Mouse (Mus musculus): Measurements from ENCODE around the gene Tfap2a. TPM values are rescaled to one million over a fixed set of nuclear protein-coding genes. Genes with fewer than 3 reads are reported as not detected.

Tfap2a gene
- polyA plus RNA-seq, 1 experiment, result 0.40 TPM

GRCm38 (mm10) chr13:40709321-40710061, 28.7 kb downstream of the Tfap2a start:
- no peak overlapping the region for H3K27ac ChIP-seq (replicated peaks; ENCODE audit: low read depth, low read length)
- no peaks in the 10 kb centered on the region for H3K4me1 ChIP-seq (ENCODE audit: control insufficient read depth, insufficient read depth, insufficient read length, low read length)
- no peak overlapping the region for H3K4me3 ChIP-seq (ENCODE audit: insufficient read depth, low read depth, low read length)

- H3K4me3 ChIP-seq (ENCODE audit: insufficient read depth, low read depth, low read length), result no peak overlapping the region
- no peak overlapping the region for H3K27ac ChIP-seq (replicated peaks; ENCODE audit: low read depth, low read length)
- no peaks in the 10 kb centered on the region for H3K4me1 ChIP-seq (ENCODE audit: control insufficient read depth, insufficient read depth, insufficient read length, low read length)
These were observed 29.3 kb downstream of the Tfap2a start for GRCm38 (mm10) chr13:40708913-40709312.

GRCm38 (mm10) chr13:40708271-40708670, 29.9 kb downstream of the Tfap2a start:
- H3K4me3 ChIP-seq (ENCODE audit: insufficient read depth, low read depth, low read length), result no peak overlapping the region
- H3K27ac ChIP-seq (replicated peaks; ENCODE audit: low read depth, low read length), result no peak overlapping the region
- no peaks in the 10 kb centered on the region for H3K4me1 ChIP-seq (ENCODE audit: control insufficient read depth, insufficient read depth, insufficient read length, low read length)

DNA sequence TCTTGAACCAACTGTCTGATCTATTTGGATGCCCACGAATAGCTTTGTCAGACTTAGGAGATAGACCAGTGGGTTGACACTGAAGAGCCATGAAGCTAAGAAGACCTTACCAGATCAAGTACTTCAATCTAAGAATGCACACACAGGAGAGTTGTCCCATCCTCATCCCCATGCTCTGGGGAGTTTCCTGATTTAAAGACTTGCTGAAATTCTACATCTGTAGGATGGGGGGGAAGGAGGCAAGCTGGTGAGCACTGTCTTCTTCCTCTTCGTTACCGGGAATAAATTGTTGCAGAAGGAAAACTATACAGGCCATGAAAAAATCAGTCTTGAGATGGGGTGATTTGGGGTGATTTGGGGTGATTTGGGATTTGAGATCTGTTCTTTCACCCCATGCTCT, 30.5 kb downstream of the Tfap2a start:
- Histone ChIP-seq H3K27ac (replicated peaks; ENCODE audit: low read depth, low read length) (no peak overlapping the region), H3K4me1 (ENCODE audit: control insufficient read depth, insufficient read depth, insufficient read length, low read length) (no peaks in the 10 kb centered on the region), H3K4me3 (ENCODE audit: insufficient read depth, low read depth, low read length) (no peak overlapping the region)

DNA sequence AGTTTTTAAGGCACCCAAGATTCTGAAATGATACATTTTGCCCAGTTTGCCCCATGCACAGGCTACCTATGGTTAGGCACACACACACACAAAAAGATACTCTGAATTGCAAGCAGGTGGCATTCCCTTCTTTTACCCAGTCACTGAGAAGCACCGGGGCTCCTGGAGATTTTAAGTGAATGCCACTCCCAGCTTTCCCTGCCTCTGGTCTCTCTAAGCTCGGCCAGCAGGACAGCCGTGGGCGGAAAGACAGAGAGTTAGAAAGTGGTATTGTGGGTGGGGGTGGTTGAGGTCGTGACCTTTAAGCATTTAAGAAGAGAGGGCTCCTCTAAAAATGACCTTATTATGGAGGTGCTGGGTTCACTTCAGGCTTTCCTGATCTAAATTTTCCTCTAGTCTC, 31.6 kb downstream of the Tfap2a start:
- no peak overlapping the region for H3K4me3 ChIP-seq (ENCODE audit: insufficient read depth, low read depth, low read length)
- H3K4me1 ChIP-seq (ENCODE audit: control insufficient read depth, insufficient read depth, insufficient read length, low read length), result no peaks in the 10 kb centered on the region
- H3K27ac ChIP-seq (replicated peaks; ENCODE audit: low read depth, low read length), result no peak overlapping the region

DNA sequence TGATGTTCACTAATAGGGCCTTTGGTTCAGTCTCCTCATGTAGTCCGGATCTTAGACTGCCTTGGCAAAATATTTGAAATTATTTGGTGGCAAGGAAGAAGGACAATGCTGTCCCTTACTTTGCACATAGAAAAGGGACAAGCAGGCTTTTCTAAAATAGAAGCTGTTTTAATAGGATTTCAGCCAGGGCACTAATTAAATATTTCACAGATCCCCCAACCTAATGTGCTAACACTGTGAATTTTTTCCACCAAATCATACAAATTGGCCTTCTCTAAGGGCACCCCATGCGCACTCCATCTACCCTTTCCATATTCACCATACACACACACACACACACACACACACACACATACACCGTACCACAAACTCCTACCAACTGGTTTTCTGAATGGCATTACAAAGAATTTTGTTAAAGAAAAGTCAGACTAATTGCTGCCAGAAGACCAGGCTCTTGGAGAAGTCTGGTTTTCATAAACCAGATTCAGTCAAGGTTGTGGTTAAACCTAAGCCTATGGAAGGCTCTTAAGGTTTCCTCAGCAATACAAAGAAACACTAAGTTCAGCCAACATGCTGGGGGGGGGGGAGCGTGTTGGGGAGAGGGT, 32.3 kb downstream of the Tfap2a start:
- Histone ChIP-seq H3K27ac (replicated peaks; ENCODE audit: low read depth, low read length) (no peak overlapping the region), H3K4me3 (ENCODE audit: insufficient read depth, low read depth, low read length) (no peak overlapping the region), H3K4me1 (ENCODE audit: control insufficient read depth, insufficient read depth, insufficient read length, low read length) (no peaks in the 10 kb centered on the region)

DNA sequence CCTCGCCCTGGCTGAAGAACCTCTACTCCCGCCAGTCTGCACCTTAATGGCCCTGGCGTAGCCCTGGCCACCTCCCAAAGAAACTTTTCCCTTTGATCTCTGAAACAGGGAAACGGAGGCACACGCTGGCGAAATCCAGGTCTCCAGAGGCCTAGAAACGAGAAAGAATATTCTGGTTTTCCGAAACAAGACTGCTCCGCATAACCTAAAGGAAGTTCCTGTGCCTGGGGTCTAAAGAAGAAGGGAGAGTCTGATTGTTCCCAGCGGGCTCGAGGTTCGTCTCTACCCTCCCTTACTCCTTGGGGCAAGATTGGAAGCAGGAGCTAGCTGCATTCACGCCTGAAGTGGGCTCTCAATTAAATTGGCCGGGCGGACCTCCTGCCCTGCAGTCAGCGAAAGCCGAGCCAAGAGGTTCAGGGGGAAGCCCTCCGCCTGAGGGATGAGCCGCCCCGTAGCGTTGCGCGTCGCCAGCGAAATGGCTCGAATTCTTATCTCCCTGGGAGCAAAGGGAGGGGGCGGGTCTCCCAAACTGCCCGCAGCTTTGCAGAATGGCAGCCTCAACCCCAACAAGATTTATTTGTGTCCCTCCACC, 33.2 kb downstream of the Tfap2a start:
- Histone ChIP-seq H3K4me1 (ENCODE audit: control insufficient read depth, insufficient read depth, insufficient read length, low read length) (no peaks in the 10 kb centered on the region), H3K4me3 (ENCODE audit: insufficient read depth, low read depth, low read length) (no peak overlapping the region), H3K27ac (replicated peaks; ENCODE audit: low read depth, low read length) (no peak overlapping the region)

DNA sequence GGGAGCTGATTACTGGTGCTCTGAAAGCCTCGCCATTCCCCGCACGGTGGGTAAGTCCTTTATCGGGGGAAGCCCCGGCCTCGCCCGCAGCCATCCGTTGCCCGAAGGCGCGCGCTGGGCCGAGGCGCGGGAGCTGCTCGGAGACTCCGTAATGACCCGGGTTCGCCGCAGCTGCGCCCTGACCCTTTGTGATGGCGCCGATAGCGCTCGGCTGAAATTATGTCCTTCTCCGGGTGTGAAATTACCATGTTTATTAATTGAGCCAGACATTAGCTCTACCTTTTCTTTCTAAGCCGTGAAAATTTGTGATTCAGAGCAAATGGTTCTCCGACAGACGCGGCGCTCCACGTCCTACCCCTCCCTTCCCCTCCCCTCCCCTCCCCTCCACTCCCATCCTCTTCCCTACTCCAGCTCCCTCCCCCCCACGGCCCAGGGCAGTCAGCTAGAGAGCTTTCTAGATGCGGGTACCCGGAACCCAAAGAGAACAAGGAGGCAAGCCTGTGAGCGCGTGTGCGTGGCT, 34.1 kb downstream of the Tfap2a start:
- Histone ChIP-seq H3K4me3 (ENCODE audit: insufficient read depth, low read depth, low read length) (no peak overlapping the region), H3K27ac (replicated peaks; ENCODE audit: low read depth, low read length) (no peak overlapping the region), H3K4me1 (ENCODE audit: control insufficient read depth, insufficient read depth, insufficient read length, low read length) (no peaks in the 10 kb centered on the region)

DNA sequence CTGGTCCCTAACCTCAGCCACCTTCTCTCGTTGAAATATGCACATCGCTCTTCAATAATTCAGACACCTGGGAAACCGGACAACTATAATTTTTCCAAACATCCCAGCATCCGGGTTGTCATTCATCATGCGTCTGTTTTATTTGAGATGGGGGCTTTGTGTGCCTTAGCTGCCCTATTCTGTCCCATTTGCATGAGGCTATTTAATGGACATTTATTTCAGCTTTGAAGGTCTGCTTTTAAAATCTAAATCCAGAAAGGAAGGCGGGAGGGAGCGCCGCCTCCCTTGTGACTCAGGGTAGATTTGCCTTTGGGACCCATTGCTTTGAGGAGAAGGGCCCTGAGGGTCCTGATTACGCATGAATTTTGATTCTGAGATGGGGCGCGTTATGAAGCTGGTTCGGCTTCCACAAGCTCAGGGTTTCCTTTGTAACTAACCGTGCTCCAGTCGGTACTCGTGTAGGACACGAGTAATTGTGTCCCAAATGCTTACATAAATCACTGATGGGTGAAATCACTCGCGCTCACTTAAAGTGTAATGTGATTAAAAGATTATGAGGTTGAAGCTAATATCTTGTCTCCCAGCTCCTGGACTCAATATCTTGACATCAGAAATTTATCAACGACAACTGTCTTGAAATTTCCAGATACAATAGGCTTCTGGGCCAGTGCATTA, 34.9 kb downstream of the Tfap2a start:
- Histone ChIP-seq H3K4me1 (ENCODE audit: control insufficient read depth, insufficient read depth, insufficient read length, low read length) (no peaks in the 10 kb centered on the region), H3K4me3 (ENCODE audit: insufficient read depth, low read depth, low read length) (no peak overlapping the region), H3K27ac (replicated peaks; ENCODE audit: low read depth, low read length) (no peak overlapping the region)

- Histone ChIP-seq H3K27ac (replicated peaks; ENCODE audit: low read depth, low read length) (no peak overlapping the region), H3K4me1 (ENCODE audit: control insufficient read depth, insufficient read depth, insufficient read length, low read length) (no peaks in the 10 kb centered on the region)
These were observed 35.6 kb downstream of the Tfap2a start for GRCm38 (mm10) chr13:40702361-40703122.

DNA sequence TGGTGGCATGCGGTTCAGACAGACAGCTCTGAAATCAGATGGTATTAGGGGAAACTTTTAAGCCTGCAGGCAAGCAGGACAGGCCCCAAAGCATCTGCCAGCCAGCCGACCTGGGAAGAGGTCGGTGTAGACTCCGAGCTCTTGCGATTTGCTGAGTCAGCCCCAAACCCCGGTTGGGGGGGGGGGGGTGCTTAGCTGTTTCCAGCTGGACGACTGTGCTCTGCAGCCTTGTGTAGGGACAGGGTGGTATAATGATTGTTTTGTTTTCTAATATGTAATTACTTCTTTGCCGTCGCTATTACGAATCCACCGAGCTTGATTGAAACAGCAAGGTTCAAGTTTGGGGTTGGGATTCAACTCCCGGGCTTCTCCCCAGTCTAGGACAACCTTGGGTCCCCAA, 36.5 kb downstream of the Tfap2a start:
- no peak overlapping the region for H3K27ac ChIP-seq (replicated peaks; ENCODE audit: low read depth, low read length)
- no peak overlapping the region for H3K4me3 ChIP-seq (ENCODE audit: insufficient read depth, low read depth, low read length)
- no peaks in the 10 kb centered on the region for H3K4me1 ChIP-seq (ENCODE audit: control insufficient read depth, insufficient read depth, insufficient read length, low read length)

More at GRCm38 (mm10) chr13:40702361-40703122, 35.6 kb downstream of the Tfap2a start:
- no peak overlapping the region for H3K4me3 ChIP-seq (ENCODE audit: insufficient read depth, low read depth, low read length)

DNA sequence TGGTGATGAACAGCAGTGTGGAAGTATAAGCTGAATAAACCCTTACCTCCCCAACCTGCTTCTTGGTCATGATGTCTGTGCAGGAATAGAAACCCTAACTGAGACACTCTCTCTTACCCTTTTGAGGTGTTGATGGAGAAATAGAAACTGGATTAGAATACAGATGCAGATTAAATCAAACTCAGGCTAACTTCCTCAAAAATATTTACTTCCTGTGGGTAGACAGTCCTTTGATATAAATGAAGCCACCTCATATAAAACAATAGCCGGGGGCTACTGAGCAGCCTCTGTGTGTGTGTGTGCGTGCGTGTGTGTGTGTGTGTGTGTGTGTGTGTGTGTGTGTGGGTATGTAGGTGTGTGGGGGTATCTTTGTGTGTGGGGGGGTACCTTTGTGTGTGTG, 52.4 kb downstream of the Tfap2a start:
- Histone ChIP-seq H3K4me3 (ENCODE audit: insufficient read depth, low read depth, low read length) (no peak overlapping the region), H3K27ac (replicated peaks; ENCODE audit: low read depth, low read length) (no peak overlapping the region), H3K4me1 (ENCODE audit: control insufficient read depth, insufficient read depth, insufficient read length, low read length) (no peaks in the 10 kb centered on the region)

DNA sequence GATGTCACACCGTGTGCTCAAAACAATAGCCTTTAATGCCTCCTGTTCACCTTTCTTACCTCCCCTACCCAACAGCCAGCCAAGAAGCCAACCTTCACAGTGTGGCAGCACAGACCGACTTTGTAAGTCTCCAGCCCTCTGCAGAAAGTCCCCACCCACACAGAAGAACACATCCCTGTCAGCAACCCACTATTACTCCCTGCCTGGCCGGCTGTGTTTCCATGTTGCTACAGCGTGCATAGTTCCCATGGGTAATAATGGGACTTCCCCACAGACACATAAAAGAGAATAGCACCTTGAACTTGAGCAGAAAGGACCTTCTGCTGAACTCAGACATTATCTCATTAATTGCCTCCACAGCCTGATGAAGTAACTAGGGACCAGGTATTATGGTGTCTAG, 61.4 kb downstream of the Tfap2a start:
- no peaks in the 10 kb centered on the region for H3K4me1 ChIP-seq (ENCODE audit: control insufficient read depth, insufficient read depth, insufficient read length, low read length)
- no peak overlapping the region for H3K4me3 ChIP-seq (ENCODE audit: insufficient read depth, low read depth, low read length)
- H3K27ac ChIP-seq (replicated peaks; ENCODE audit: low read depth, low read length), result no peak overlapping the region

Data from brown adipose tissue, adult 24 weeks (tissue).